Mouse (Mus musculus): Measurements from ENCODE around the gene Specc1l. TPM values are rescaled to one million over a fixed set of nuclear protein-coding genes. Genes with fewer than 3 reads are reported as not detected.

Gene Specc1l
- polyA plus RNA-seq, 1 experiment from 2014 or later: 24.1 TPM

GRCm38 (mm10) chr10:75322966-75323365 lies 111.1 kb downstream of the Specc1l start:
- no peak overlapping the region for H3K27ac ChIP-seq (replicated peaks; ENCODE audit: low read depth, low read length)
- no peaks in the 10 kb centered on the region for H3K4me1 ChIP-seq (ENCODE audit: control insufficient read depth, insufficient read depth, low read length)
- ATAC-seq (replicated peaks; ENCODE audit: insufficient number of reproducible peaks, low FRiP score, low TSS enrichment, low read depth): no peak
- H3K4me2 ChIP-seq (ENCODE audit: low read depth, low read length): no peak overlapping the region
- H3K9me3 ChIP-seq (replicated peaks; ENCODE audit: control insufficient read depth, low read length): no peaks in the 10 kb centered on the region
- WGBS: 63% methylated on average over 6 of the region's 6 CpGs
- DNase-seq (ENCODE audit: low spot score): no peak
- H3K9ac ChIP-seq (replicated peaks; ENCODE audit: low read length): no peak overlapping the region
- H3K27me3 ChIP-seq (ENCODE audit: control insufficient read depth, insufficient read depth, low read length): peaks cover 11% of the 10 kb centered on the region
- H3K4me3 ChIP-seq (ENCODE audit: low read depth, low read length): no peak overlapping the region
- no peaks in the 10 kb centered on the region for H3K36me3 ChIP-seq (replicated peaks; ENCODE audit: control insufficient read depth, insufficient read depth, low read depth, low read length)

DNA sequence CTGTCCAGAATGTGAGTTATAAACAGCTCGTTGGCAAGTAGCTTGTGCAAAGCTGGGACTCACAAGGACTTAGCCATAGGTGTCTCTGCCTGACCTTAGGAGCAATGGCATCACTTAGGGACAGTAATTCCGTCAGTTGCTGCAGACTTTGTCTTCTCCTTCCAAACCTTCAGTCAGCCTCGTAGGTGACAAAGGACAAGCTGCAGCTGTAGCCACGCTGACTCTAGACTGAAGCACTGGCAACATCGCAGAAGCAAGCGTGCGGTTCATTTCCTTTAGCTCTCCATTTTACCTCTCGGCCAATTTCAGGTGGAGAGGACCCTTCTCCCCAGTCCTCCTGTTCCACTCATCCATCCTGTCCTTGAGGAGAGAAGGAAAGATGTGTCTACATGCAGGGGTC lies 112.1 kb downstream of the Specc1l start:
- H3K4me3 ChIP-seq (ENCODE audit: low read depth, low read length): no peak overlapping the region
- H3K36me3 ChIP-seq (replicated peaks; ENCODE audit: control insufficient read depth, insufficient read depth, low read depth, low read length): no peaks in the 10 kb centered on the region
- no peak overlapping the region for H3K27ac ChIP-seq (replicated peaks; ENCODE audit: low read depth, low read length)
- H3K4me1 ChIP-seq (ENCODE audit: control insufficient read depth, insufficient read depth, low read length): no peaks in the 10 kb centered on the region
- no peak overlapping the region for H3K9ac ChIP-seq (replicated peaks; ENCODE audit: low read length)
- H3K9me3 ChIP-seq (replicated peaks; ENCODE audit: control insufficient read depth, low read length): no peaks in the 10 kb centered on the region
- ATAC-seq (replicated peaks; ENCODE audit: insufficient number of reproducible peaks, low FRiP score, low TSS enrichment, low read depth) (no peak), DNase-seq (ENCODE audit: low spot score) (no peak)
- 85% methylated on average over 8 of the region's 8 CpGs for WGBS
- H3K27me3 ChIP-seq (ENCODE audit: control insufficient read depth, insufficient read depth, low read length): 0 out of 2 replicates have a peak, but pooled peaks cover 2% of the 10 kb centered on the region
- H3K4me2 ChIP-seq (ENCODE audit: low read depth, low read length): no peak overlapping the region

DNA sequence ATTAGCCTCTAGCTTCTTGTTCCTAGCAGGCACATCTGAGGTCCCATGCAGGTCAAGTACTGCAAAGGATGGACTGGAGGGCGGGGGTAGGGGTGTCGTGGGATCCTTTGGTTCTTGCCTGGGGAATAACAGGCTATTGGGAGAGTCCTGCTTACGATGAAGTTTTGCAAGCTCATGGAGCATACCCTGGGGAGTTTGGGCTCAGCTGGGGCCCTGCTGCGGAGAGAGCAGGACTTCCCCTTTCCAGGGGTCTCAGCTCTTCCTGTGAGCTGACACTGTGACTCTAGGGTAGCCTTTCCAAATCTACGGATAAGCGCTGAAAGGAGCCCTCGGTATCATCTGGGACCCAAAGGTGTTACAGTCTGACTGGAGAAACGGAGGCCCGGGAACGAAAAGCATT lies 112.5 kb downstream of the Specc1l start:
- Histone ChIP-seq H3K4me1 (ENCODE audit: control insufficient read depth, insufficient read depth, low read length) (no peaks in the 10 kb centered on the region), H3K4me3 (ENCODE audit: low read depth, low read length) (no peak overlapping the region), H3K9ac (replicated peaks; ENCODE audit: low read length) (no peak overlapping the region), H3K4me2 (ENCODE audit: low read depth, low read length) (no peak overlapping the region), H3K27me3 (ENCODE audit: control insufficient read depth, insufficient read depth, low read length) (0 out of 2 replicates have a peak, but pooled peaks cover 1% of the 10 kb centered on the region), H3K9me3 (replicated peaks; ENCODE audit: control insufficient read depth, low read length) (no peaks in the 10 kb centered on the region), H3K36me3 (replicated peaks; ENCODE audit: control insufficient read depth, insufficient read depth, low read depth, low read length) (no peaks in the 10 kb centered on the region), H3K27ac (replicated peaks; ENCODE audit: low read depth, low read length) (no peak overlapping the region)
- WGBS: 72% methylated on average over 10 of the region's 10 CpGs
- DNase-seq (ENCODE audit: low spot score) (no peak), ATAC-seq (replicated peaks; ENCODE audit: insufficient number of reproducible peaks, low FRiP score, low TSS enrichment, low read depth) (no peak)

GRCm38 (mm10) chr10:75325821-75326220 lies 113.9 kb downstream of the Specc1l start:
- DNase-seq (ENCODE audit: low spot score) (no peak), ATAC-seq (replicated peaks; ENCODE audit: insufficient number of reproducible peaks, low FRiP score, low TSS enrichment, low read depth) (no peak)
- Histone ChIP-seq H3K4me2 (ENCODE audit: low read depth, low read length) (no peak overlapping the region), H3K36me3 (replicated peaks; ENCODE audit: control insufficient read depth, insufficient read depth, low read depth, low read length) (no peaks in the 10 kb centered on the region), H3K27ac (replicated peaks; ENCODE audit: low read depth, low read length) (no peak overlapping the region), H3K9me3 (replicated peaks; ENCODE audit: control insufficient read depth, low read length) (no peaks in the 10 kb centered on the region), H3K4me3 (ENCODE audit: low read depth, low read length) (no peak overlapping the region), H3K27me3 (ENCODE audit: control insufficient read depth, insufficient read depth, low read length) (no peaks in the 10 kb centered on the region), H3K9ac (replicated peaks; ENCODE audit: low read length) (no peak overlapping the region), H3K4me1 (ENCODE audit: control insufficient read depth, insufficient read depth, low read length) (no peaks in the 10 kb centered on the region)
- 95% methylated on average over 23 of the region's 23 CpGs for WGBS

DNA sequence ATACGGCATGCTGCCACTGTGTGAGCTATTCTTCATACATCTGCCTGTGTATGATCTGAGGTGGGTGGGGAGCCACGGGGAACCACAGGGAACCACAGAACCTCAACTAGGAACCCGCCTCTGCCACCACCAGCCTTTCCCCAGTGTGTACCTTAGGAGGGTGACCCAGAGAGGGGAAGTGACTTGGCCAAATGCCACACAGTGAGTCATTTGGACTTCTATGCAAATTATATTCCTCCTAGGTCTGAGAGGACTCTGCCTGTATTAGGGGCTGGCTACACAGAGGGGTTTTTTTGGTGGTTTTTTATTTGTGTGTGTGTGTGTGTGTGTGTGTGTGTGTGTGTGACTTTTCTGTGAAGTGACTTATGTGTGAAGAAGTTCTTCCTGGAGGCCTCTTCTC lies 114.7 kb downstream of the Specc1l start:
- DNase-seq (ENCODE audit: low spot score) (no peak), ATAC-seq (replicated peaks; ENCODE audit: insufficient number of reproducible peaks, low FRiP score, low TSS enrichment, low read depth) (no peak)
- H3K9ac ChIP-seq (replicated peaks; ENCODE audit: low read length): no peak overlapping the region
- H3K4me3 ChIP-seq (ENCODE audit: low read depth, low read length): no peak overlapping the region
- 89% methylated on average over 3 of the region's 3 CpGs for WGBS
- H3K4me1 ChIP-seq (ENCODE audit: control insufficient read depth, insufficient read depth, low read length): no peaks in the 10 kb centered on the region
- H3K36me3 ChIP-seq (replicated peaks; ENCODE audit: control insufficient read depth, insufficient read depth, low read depth, low read length): no peaks in the 10 kb centered on the region
- H3K27ac ChIP-seq (replicated peaks; ENCODE audit: low read depth, low read length): no peak overlapping the region
- H3K9me3 ChIP-seq (replicated peaks; ENCODE audit: control insufficient read depth, low read length): no peaks in the 10 kb centered on the region
- H3K27me3 ChIP-seq (ENCODE audit: control insufficient read depth, insufficient read depth, low read length): no peaks in the 10 kb centered on the region
- no peak overlapping the region for H3K4me2 ChIP-seq (ENCODE audit: low read depth, low read length)

DNA sequence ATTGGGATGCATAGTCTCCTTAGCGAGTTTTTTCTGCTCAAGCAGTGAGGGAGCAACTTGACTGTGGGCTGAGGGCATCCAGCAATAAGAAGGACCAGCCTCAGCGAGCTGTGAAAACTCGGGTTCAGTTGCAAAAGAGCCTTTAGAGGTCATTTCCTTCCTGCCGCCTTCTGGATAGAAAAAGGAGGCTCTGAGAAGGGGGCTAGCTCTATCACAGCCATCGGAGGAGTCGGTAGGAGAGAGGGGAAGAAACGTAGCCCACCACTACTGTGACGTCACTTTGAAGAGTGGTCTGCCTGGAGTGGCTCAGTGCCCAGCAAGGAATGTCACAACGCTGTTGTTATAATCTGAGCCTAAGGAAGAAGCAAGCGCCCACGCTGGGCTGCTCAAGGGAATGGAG lies 115.2 kb downstream of the Specc1l start:
- no peak for DNase-seq (ENCODE audit: low spot score)
- no peak for ATAC-seq (replicated peaks; ENCODE audit: insufficient number of reproducible peaks, low FRiP score, low TSS enrichment, low read depth)
- Histone ChIP-seq H3K27ac (replicated peaks; ENCODE audit: low read depth, low read length) (no peak overlapping the region), H3K27me3 (ENCODE audit: control insufficient read depth, insufficient read depth, low read length) (no peaks in the 10 kb centered on the region), H3K36me3 (replicated peaks; ENCODE audit: control insufficient read depth, insufficient read depth, low read depth, low read length) (no peaks in the 10 kb centered on the region), H3K4me2 (ENCODE audit: low read depth, low read length) (no peak overlapping the region), H3K4me1 (ENCODE audit: control insufficient read depth, insufficient read depth, low read length) (no peaks in the 10 kb centered on the region), H3K9ac (replicated peaks; ENCODE audit: low read length) (no peak overlapping the region), H3K4me3 (ENCODE audit: low read depth, low read length) (no peak overlapping the region), H3K9me3 (replicated peaks; ENCODE audit: control insufficient read depth, low read length) (no peaks in the 10 kb centered on the region)
- WGBS: 73% methylated on average over 11 of the region's 11 CpGs

GRCm38 (mm10) chr10:75328201-75328704 lies 116.4 kb downstream of the Specc1l start:
- Histone ChIP-seq H3K9me3 (replicated peaks; ENCODE audit: control insufficient read depth, low read length) (no peaks in the 10 kb centered on the region), H3K27ac (replicated peaks; ENCODE audit: low read depth, low read length) (no peak overlapping the region), H3K4me1 (ENCODE audit: control insufficient read depth, insufficient read depth, low read length) (no peaks in the 10 kb centered on the region), H3K4me2 (ENCODE audit: low read depth, low read length) (no peak overlapping the region), H3K27me3 (ENCODE audit: control insufficient read depth, insufficient read depth, low read length) (no peaks in the 10 kb centered on the region), H3K4me3 (ENCODE audit: low read depth, low read length) (no peak overlapping the region), H3K9ac (replicated peaks; ENCODE audit: low read length) (no peak overlapping the region), H3K36me3 (replicated peaks; ENCODE audit: control insufficient read depth, insufficient read depth, low read depth, low read length) (no peaks in the 10 kb centered on the region)
- 44% methylated on average over 4 of the region's 4 CpGs for WGBS
- DNase-seq (ENCODE audit: low spot score) (no peak), ATAC-seq (replicated peaks; ENCODE audit: insufficient number of reproducible peaks, low FRiP score, low TSS enrichment, low read depth) (no peak)

GRCm38 (mm10) chr10:75332268-75332667 lies 120.4 kb downstream of the Specc1l start:
- WGBS: 79% methylated on average over 3 of the region's 3 CpGs
- H3K9ac ChIP-seq (replicated peaks; ENCODE audit: low read length): no peak overlapping the region
- no peaks in the 10 kb centered on the region for H3K36me3 ChIP-seq (replicated peaks; ENCODE audit: control insufficient read depth, insufficient read depth, low read depth, low read length)
- H3K4me2 ChIP-seq (ENCODE audit: low read depth, low read length): no peak overlapping the region
- DNase-seq (ENCODE audit: low spot score) (no peak), ATAC-seq (replicated peaks; ENCODE audit: insufficient number of reproducible peaks, low FRiP score, low TSS enrichment, low read depth) (no peak)
- no peak overlapping the region for H3K4me3 ChIP-seq (ENCODE audit: low read depth, low read length)
- no peaks in the 10 kb centered on the region for H3K4me1 ChIP-seq (ENCODE audit: control insufficient read depth, insufficient read depth, low read length)
- no peak overlapping the region for H3K27ac ChIP-seq (replicated peaks; ENCODE audit: low read depth, low read length)
- no peaks in the 10 kb centered on the region for H3K9me3 ChIP-seq (replicated peaks; ENCODE audit: control insufficient read depth, low read length)
- H3K27me3 ChIP-seq (ENCODE audit: control insufficient read depth, insufficient read depth, low read length): no peaks in the 10 kb centered on the region
